Mouse (Mus musculus) kidney, postnatal 36 days (tissue): ENCODE data around the gene Ccdc102a.
A peak's percentile ranks its signal among the peaks of the same experiment; 100 is the strongest.

ENCODE experiments used
- DNase-seq, 2 experiments: peaks; one replicate each; pipeline ENCODE4 v3.0.0; 2021 to 2022; ENCODE audit warnings: mixed read lengths in 2 of 2

Gene Ccdc102a

DNA sequence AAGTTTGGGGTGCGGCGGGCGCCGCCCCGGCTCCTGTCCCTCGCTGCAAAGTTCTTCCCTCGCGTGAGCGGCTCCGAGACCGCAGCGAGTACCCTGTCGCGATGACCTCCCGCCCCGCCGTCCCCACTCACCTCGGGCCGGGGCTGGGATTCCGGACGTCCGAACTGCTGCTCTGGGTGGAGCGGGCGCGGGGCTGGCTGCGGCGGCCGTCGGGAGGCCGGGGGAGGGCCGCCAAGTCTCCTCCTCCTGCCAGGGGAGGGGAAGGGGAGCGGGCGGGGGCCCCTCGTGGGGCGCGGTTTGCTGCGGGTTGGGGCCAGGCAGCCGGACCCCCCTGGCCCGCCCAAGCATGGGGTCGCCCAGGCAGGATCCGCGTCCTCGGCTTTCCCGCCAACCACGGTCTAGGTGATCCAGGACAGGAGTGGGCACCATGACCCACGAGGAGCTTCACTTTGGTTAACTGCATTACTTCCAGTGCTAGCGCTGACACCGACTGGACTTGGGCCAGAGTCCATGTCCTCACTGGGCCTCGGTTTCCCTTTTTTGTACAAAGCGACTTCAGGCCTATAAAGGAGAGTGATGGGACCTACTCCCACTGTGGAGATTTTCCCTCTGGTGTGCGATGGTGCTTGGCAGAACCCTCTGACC is at the start of gene Ccdc102a:
Gene Ccdc102a (minus strand): TSS at position 248 of the 645 bp plus-strand sequence.
- peak; percentile 42 to 75 for DNase-seq

DNA sequence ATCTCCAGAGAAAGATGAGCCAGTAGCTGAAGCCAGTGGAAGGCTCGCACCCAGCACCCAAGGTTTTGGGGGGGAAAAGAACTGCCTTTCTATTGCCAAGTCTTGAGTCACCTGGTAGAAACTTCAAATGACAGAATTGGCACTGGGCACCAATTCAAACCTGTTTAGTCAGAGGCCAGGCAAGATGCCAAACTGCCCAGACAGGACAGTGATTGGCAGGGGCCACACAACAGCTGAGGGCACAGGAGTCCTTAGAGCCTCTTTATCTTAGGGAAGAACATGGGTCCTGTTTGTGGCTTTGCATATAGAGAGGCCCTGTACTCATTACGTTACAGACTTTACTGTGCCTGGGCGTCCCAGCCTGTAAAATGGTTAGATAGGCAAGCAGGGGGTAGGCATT is 49.7 kb upstream of the Ccdc102a start:
- DNase-seq, result peak; percentile 88 to 89

DNA sequence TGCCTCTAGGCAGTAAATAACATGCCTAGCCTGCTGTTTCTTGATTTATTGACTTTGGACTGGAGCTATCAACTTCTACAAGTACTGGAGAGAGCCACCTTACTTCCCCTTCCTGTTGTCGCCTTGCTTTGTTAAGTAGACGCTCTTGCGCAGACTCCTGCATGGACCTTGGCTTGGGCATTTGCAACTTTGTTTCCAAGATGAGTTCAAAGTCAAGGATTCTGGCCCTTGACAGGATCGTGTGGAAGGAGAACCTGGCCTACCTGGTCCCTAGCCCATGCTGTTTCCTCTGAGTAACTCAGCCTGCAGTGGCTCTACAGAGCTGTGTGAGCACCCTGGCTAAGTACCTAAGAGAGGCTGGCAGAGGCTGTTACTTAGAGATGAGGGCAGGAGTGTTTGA is 49.2 kb upstream of the Ccdc102a start:
- DNase-seq, result peak; percentile 58 to 73

DNA sequence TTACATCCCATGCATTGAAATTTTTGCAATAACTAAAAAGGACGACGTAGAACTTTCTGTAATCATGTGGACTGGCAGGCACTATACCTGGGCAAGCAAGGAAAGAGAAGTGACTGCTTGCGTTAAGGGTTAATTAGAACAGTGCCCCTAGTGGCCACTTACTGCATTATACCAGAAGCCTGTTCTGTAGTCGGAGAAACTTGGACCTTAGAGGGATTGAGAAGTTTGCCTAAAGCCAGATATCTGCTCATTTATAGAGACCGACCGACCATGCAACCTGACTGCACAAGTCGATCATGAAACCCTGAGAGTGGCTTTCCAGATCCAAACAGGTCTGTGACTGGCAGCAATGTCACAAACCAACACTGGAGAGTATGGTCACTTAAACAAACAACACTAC is 48.7 kb upstream of the Ccdc102a start:
- peak; percentile 65 to 72 for DNase-seq

DNA sequence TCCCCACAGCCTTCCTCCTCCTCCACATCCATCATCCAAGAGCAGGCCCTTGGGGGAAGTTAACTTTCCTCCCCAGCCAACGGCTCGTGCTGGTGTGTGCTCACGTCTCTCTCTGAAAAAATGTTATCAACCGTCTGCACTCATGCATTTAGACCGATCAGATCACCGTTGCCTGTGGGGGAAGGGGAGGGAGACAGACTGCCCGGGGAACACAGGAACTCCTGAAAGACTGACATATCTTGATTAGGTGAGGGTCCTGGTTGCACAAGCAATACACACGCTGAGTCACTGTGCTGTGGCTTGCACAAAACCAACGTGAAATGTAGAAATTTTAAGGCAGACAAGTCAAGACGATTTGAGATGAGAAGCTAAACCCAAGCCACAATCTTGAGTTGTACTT is 46.9 kb upstream of the Ccdc102a start:
- DNase-seq, result peak in 1 of 2 experiments; percentile 40

DNA sequence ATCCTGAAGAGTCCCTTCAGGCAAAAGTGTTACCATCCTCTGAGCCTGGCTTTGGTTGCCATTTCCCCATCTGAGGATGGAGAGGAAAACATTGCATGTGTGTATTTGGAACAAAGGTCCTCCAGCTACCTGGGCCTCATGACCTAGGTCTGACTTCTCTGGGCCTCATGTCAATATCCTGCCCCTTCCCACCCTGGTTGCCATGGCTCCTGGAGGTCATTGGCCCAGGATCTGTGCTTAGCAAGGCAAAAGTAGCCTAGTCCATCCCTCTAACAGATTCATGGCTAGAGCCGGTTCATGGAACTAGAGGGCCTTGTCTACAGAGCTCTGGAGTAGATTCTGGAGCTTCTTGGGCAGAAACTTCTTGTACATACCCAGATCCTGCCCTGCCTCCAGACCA is 44.3 kb upstream of the Ccdc102a start:
- peak; percentile 67 to 73 for DNase-seq

DNA sequence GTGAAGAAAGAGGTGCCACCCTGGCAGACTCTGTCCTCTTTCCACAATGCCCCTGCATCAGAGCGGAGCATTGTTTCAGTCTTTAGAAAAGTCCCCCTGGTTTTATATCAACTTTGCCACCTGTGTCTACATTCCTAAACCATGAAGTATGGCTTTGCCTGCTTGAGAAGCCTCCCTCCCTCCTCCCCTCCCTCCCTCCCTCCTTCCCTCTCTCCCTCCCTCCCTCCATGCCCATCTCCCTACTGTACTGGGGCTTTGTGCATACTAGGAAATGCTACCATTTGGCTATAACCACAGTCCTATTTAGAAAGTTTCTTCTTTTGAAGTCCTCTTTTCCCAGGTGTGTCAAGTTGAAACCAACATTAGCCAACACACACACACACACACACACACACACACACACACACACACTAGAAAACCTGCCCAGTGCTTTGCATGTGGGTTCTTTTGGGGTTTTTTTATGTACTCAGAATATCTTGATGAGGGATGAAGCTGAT is 38.2 kb upstream of the Ccdc102a start:
- no peak for DNase-seq

DNA sequence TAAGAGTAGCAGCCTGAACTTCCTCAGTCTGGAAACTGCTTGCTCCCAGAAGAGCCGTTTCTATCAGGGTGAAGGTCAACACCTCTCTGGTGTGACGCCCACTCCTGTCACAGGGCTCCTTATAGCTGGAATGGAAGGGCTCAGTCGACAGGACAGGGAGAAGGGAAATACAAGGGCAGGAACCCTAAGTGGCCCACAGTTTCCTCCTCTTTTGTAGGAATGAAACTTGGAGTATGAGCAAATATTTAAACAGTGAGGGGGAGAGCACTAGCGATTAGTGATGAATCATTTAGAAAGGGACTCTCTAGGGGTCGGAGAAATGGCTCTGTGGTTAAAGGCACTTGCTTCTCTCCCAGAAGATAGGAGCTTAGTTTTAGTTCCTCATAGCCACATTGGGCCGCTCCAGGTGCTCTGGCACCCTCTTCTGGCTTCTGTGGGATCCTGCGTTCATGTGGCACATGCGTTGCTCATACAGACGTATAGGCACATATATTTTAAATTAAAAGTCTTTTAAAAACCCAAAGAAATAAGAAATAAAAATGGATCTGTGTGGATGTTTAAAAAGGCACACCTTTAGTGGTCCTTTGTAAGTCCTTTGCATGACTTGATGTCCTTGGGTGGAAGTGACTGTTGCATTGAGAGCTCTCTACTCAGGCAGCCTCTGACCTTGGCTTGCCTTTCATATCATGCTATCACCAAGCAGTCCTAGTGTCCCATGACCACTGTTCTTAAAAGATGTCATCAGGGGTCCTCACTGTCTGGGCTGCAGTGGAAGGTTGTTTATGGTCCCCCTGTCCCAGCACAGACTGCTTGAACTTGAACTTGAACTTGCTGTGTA is 37.2 kb upstream of the Ccdc102a start:
- peak; percentile 58 to 72 for DNase-seq

DNA sequence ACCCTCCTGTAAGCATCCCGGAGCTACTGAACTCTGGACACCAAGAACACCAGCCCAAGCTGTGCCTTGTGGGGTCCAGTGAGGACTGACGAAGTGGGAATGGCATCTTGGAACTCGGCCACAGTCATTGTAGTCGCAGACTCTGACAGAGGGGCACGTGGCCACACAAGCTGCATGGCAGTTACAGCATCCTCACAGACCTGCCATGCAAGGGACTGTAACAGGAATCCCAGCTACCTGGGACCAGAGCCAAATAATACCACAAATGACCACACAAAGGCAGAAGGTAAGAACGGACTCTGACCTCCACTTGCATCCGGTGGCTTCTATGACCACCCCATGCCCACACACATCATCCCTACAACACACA is 36.5 kb upstream of the Ccdc102a start:
- peak in 1 of 2 experiments; percentile 42 for DNase-seq

DNA sequence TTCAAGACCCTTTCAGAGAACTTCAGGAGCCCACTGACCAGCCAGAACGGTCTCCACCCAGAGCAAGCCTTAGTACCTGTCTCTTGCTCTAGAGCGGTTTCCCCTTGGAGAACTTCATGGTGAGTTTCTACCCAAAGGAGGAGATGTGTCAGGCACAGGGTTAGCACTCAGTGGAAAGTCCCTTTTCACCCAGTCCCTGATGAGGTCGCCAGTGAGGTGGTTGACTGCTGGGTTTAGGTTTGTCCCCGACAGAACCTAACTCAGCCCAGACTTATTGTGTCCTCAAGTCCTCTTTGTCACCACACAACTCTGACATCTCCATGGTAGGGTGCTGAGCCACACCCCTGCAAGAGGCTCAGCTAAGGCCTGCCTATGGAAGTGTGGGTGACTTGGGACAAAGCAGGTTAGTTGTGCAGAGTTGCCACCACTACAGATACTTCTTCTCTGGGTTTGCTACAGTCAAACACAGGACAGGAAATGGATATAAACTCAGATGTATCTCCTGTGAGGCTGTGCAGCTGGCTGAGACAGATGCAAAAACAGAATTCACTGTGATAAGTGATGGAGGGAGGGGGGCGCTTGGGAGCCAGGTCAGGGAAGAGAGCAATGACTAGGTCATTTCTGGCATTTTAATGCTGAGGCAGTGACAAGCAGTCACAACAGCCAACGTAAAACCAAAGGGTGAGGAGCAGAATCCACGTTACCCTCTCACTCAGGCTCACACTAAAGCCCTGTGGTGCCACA is 35.9 kb upstream of the Ccdc102a start:
- no peak for DNase-seq

DNA sequence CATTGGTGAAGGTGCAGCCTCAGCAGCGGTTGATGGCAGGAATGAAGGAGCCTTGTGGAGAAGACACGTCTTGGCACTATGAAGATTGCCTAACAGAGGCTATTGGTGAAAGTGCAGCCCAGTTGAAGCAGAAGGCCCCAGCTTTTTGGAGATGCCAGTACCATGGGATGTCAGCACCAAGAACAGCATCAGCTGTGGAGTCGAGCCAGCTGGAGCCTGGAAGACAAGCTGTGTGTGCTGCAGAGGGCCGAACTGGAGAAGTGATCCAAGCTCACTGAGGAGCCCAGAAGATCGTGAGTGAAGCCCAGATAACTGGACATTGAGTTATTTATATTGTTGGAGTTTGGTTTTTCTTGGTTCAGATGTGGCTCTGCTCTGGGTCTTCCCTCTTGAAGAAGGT is 34.2 kb upstream of the Ccdc102a start:
- no peak for DNase-seq

DNA sequence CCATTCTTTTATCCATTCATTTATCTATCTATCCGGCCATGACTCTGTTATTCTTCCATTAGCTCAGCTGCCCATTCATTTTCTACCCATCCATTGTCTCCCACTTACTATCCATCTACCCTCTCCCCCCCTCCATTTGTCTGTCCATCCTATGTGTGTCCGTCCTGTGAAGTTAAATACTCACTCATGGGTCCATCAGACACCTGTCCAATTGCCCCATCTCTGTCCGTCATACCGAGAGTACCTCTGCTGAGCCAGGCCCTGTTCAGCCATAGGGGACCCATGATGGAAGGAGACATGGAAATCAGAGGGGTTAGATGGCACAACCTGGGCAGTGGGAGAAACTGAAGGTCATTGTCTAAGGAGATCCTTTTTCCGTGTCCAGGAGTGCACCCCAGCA is 32.6 kb upstream of the Ccdc102a start:
- DNase-seq, result no peak

DNA sequence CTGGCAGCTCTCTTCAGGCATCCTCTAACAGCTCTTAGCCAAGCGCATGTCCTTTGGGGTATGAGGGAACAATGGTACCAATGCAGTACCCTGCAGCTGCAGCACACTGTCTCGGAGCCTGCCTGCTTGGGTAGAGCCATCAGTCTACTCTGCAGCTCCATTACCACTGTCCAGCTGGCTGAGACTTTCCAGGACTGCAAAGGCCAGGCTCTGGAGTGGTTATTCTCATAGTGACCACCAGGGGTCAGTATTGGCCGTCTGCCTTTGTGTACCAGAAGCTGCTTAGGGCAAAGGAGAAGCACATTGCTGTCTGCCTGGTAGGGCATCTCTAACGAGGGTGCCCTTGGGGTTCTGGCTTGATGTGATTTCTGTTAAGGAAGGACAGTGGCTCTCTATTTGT is 32.1 kb upstream of the Ccdc102a start:
- peak; percentile 80 to 85 for DNase-seq

DNA sequence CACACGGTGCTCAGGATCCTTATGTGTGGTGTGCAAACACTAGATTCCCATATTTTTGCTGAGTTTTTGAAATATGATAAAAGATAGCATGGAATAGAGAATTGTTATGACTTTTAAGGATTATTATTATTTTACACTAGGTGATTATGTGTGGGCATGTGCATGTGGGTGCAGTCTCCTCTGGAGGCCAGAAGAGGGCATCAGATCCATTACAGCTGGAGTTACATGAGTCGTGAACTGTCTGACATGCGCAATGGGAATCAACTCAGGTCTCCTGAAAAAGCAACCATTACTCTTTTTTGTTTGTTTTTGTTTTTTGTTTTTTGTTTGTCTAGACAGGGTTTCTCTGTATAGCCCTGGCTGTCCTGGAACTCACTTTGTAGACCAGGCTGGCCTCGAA is 31.1 kb upstream of the Ccdc102a start:
- no peak for DNase-seq

DNA sequence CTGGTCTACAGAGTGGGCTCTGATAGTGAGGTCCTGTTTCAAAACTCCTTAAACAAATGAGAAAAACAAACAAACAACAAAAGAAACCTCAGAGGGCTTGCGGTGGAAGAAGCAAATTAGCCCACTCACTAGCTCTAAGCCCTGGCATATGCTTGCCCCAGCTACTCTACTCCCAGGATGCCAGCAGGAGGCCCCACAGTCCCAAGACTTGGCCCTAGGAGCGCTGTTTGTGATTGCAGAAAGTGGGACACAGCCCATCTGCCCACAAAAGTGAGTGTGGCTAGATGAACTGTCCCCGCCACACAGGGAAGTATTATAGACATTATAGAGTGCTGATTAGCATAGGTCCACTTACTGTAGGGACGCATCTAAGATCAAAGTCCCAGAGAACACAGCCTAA is 30.5 kb upstream of the Ccdc102a start:
- no peak for DNase-seq

DNA sequence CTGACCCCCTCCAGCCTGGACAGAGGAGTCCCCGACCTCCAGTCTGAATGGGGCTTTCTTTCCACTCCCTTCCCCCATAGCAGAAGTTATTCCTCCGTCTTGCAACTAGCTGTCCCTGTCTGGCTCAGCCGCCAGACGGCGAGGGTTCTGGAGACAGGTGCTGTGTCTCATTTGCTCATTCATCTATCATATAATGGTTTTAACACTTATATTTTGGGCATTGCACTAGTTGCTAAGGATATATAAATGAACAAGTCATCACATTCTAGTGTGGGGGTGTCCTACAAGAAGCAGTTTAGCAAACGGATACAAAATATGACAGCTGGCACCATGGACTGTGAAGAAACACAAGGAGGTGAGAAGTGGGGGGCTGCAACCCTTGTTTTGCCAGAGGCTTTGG is 27.3 kb upstream of the Ccdc102a start:
- no peak for DNase-seq

DNA sequence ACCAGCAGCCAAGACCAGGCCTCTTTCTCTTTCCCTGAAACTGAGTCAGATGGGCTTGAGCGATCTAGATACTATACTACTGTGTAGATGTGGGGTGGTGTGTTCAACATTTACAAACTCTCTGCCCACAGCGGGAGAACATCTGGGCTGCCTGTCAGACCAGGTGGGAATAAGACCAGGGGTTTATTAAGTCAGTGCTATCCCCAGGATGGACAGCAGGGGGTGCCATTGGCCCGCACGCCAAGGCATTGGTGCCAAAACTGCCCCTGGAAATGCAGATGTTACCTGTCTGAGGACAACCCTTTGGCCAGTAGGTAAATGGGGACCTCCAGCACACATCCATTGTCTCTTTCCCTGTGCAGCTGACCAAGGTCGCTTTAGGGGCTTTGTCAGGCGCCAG is 24.7 kb upstream of the Ccdc102a start:
- DNase-seq, result peak; percentile 57 to 85

DNA sequence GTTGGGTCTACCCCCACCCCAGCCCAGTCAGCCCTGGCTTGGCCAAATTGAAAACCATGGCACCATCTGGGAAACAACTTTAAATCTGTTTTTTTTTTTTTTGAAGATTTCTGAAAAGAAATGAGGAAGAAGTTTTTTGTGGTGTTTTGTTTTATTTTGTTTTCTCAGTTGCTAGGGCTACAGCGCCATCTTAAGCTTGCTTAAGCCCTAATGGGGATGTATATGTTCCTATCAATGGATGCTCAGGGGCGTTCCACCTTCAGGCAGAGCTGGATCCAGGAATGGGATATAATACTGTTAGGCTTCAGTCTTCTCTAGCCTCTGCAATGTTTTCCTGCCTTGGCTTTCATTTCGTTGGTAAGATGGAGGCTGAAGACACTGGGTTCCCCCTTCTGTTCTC is 17.3 kb upstream of the Ccdc102a start:
- DNase-seq, result no peak

DNA sequence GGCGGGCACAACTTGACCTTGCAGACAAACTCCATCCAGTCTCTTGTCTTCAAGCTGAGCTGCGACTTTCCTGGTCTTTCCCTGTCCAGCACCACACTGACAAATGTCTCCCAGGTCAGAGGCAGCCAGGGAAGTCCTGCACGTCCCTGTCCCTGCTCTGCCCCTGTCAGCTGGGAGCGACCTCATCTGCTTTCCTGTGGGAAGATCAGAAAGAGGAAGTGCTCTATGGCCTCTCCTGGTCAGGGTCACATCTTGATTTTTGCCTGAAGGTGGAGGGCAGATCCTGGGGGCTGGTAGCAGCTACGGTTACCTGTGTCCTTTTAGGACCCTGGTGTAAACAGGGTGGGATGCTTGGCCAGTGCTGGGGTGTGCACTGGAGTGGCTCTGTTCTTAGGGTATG is 16.0 kb upstream of the Ccdc102a start:
- DNase-seq, result no peak

DNA sequence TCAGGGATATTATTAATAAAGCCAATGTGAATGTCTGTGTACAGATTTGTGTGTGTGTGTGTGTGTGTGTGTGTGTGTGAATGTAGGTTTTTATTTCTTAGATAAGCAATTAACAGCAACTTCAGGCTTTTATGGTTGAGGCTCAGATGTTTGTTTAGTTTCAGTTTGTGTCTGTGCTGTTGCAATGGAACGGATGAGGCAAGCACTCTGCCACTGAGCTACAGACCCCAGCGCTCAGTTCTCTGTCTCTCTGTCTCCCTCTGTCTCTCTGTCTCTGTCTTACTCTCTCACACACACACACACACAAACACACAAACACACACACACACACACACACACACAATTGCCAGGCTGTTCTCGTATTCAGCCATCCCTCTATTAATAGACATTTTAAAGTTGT is 10.3 kb upstream of the Ccdc102a start:
- DNase-seq, result no peak

DNA sequence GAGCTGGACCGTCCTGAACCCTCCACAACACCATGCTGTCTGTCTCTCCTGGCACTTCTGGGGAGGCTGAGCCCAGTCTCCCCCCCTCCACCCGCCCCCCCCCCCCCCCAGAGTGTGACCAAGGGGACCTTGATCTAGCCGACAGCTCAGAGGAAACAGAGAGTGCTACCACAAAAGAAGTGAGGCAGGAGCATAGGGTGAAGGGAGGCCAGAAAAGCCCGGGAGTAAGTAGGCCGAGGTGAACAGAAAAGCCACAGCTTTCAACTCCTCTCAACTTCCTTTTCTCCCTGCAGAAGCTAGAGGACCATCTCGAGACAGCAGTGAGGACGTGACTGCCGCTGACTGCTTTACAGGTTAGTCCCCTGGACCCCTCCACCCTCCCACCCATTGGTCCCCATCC is 5.5 kb upstream of the Ccdc102a start, which contains the start of gene Adgrg5:
Gene Adgrg5 (plus strand): TSS at position 290 of the 400 bp plus-strand sequence.
- no peak for DNase-seq

DNA sequence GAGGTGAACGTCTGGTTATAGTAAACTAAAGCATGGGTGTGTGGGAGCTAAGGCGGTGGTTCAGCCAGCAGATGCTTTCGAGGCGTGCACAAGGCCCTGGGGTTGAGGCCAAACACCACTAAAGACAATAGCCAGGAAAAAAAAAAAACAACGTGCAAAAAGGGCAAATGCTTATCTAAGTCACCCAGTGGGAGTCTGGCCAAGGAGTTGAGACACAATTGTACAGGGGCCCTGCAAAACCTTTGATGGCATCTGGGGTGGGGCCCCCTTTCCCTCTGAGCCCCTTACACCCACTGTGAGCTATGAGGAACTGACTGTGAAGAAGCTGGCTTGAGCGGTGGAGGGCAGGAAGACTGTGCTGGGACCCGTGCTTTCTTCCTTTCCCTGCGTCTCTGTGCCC is 4.7 kb upstream of the Ccdc102a start:
- peak; percentile 25 for DNase-seq

DNA sequence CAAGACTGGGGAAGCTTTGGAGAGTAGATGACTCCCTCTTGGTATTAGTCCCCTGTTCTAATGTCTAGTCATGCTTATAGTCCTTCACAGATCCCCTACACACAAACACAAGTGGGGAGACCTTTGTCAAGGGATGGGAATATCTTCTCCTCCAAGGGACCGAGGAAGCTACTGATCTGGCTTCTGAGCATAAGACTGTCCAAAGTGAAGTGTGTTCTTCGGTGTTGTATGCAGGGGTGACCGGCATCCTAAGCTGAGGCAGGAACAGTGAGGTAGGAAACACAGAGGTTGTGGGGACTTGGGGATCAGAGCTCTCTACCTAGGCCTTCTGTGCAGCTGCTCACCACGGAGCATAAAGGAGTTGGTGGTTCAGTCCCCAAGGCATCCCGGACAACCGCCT is 4.3 kb upstream of the Ccdc102a start:
- DNase-seq, result no peak

DNA sequence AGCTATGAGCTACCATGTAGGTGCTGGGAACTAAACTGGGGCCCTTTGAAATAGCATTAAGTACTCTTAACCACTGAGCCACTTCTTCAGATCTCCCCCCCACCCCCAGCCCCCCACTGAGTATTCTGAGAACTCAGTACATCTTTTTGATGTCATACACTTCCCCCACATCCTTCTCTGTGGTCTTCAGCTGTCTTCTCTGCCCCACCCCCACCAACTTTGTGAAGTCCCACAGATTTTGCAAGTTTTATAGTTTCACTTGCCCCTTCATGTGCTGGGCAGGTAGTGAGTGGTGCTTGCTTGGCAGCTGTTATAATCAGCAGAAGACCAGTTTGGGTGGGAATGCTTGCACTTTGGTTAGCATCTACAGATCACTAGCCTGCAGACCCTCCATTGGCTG is 1.4 kb upstream of the Ccdc102a start:
- DNase-seq, result no peak
